Mouse (Mus musculus) heart, adult 18-20 months (tissue): ENCODE measurements at regions not wholly inside any gene's neighbourhood (a gene's known extent, or its start where the extent isn't known, plus 50 kb on each side); places are given as distances from the start of the nearest gene placed in this dataset.
"Not testable (repeated sequence)": the region's sequence is repeated elsewhere in the genome, so short reads cannot be mapped to it uniquely, and the experiment has no call there.

Source experiments
- DNase-seq, 2 experiments: peaks; one replicate each; pipeline ENCODE4 v3.0.0; 2021 to 2022; ENCODE audit warnings: mixed read lengths in 1 of 2

DNA sequence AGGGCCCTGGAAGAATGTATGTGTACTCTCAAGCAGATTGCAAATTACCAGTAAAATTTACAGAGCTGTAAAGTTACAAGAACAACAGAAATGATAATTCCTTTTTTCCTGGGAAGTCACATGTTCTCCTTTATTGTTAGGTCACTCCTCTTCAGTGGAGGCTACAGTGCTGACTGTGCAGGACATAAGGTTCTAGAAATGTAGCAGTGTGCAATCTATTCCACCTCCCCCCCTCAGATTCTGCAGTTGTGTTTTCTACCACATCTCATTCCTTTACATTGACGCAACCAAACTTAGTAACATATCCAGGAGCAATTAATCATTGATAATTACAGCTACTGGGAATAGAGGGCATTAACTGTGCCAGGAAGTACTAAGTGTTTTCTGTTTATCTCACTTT lies 385.3 kb upstream of the Tnc start:
- no peak for DNase-seq

DNA sequence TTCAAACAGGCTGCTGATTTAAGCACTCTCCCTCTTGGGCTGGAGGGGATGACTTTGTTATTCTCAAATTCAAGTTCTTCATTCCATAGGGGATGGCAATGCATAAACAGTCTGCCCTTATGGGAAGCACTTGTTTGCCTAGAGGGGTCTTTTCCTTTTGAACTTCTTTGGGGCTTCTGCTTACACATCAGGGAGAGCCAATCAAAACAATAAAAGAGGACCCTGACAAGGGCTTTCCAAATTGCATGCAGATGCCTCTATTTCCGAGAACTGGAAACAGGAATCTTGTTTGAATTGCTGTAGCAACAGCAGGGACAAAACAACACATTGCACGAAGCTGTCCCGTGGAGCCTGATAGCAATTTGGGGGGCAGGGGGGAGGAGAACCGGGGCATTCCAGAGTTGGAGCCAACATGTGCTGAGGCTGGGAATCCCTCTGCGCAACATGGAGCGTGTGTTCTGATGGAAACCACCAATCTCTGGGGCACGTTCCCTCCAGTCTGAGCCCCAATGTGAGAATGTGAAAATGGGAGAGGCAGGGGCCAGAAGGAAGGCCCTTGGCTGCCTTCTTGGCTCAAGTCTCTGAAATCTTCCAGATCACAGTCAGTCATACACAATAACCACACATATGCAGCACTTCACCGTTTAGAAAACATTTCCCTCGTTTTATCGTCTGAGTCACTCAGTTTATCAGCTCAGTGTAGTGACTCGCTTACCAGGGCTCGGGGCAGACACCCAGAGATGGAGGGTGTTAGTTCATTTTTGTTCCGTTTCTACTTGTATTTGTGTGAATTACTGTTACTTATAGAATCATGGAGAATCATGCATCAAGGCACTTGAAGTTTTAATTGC lies 391.2 kb upstream of the Tnc start:
- DNase-seq = peak; percentile 5 to 8

DNA sequence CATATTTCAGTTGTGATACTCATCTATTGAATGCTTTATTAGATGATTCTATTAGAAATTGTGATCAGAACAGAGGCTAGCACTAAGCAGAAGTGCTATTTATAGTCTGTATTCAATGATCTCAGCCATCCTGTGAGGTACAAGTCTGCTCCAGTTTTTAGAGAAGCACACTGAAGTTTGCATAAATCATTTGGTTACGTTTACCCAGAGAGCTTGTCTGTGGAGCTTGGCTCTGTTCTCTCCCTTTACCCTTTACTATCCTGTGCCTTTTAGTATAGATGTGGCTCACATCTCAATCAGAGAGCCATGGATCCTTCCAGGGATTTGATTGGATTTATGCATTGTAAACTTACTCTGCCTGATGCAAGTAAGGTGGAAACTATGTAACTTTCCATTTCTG lies 404.6 kb upstream of the Tnc start:
- no peak for DNase-seq

DNA sequence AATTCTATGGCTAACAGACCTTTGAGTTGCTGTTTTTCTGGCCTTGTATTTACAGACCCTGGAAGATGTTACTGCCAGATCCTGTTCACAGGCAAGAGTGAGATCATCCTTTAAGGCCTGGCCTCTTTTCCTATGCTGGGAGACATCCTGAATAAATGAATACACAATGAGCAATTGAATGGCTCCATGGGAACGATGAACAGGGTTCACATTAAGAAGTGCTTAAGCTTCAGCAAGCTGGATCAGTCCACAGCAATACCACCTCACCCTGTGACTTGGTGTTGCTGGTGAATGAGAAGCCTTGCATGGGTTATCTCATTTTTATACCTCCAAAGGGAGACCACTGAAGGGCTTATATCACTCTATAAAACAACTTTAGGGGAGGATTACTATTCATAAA lies 405.1 kb upstream of the Tnc start:
- no peak for DNase-seq

- no peak for DNase-seq
Measured at GRCm38 (mm10) chr4:64492260-64492962, 445.6 kb upstream of the Tnc start.

GRCm38 (mm10) chr4:64497759-64498158 lies 450.9 kb upstream of the Tnc start:
- not testable (repeated sequence) for DNase-seq

DNA sequence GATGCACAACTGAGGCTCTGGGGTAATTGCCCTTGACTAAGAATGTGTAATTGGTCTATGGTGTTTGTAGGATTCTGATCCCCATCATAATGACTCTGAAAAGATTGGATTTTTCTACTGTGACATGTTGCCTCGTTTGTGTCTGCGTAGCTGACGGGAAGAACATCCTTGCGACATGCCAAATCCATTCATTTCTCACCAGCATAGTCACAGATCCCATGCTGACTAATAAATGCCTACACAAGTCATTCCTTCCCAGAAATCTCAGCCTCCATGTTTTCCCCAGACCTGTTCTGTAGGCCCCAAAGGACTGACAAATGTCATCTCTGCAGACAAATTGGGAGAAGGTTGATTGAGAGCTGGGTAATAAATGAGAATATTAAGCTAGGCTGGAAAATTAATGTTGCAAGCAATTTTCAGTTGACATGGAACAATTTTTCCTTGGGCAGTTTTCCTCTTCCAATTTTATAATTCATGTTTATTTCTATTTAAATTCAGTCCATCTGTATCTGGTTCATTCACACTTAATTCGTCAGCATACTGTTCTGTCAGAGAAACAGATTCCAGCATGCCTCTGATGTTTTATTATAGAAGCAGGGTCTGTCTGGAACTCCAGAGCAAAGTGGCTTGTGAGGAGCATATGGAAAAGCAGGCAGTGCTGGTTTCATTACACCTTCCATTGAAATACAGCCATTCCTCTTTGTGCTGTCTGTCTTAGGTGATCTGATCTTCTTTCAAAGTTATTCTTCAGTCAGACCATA lies 454.0 kb upstream of the Tnc start:
- no peak for DNase-seq

DNA sequence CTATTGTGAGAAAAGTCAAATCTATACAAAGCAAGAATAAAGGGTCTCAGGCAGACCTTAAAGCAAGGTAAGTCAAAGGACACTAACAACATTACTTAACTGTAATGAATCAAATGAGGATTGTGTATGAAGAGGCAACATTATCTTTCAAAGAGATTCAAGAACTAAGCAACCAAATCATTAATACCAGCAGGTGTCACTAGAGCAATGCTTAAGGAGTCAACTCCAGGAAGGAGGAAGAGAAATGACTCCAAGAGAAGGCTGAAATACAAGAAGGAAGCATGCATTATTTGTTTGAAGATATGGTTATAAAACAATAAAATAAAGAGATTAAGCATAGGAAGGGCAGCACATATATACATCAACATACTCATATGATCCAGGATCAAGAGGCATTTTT lies 475.1 kb upstream of the Tnc start:
- peak in 1 of 2 experiments; percentile 13 for DNase-seq

DNA sequence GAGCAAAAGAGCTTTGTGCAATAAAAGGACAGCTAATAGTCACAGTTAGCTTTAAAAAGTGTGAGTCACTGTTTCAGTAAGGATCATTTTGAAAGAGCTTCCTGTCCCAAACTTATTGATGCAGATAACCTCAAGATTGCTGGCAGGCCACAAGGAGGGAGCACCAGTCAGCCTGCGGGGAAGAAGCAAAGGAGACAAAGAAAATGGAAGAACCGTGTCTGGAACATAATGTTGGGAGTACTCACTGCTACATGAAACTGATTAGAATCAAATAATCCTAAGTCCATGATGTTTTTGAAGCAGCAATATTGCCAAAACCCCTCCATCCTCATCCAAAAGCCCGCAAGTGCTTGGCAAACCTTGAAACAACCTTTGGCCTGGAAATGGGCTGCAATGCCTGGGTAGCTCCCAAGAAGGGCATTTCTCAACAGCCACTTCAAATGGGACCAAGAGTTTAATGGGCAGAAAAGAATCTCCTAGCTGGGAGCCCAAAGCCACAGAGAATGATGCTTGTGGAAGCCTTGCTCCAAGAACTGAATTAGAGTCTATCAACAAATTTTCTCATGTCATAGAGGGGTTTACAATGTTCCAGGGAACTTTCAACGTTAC lies 481.0 kb upstream of the Tnc start:
- no peak for DNase-seq

- peak in 1 of 2 experiments; percentile 40 for DNase-seq
Measured at GRCm38 (mm10) chr4:64530585-64530984, 483.8 kb upstream of the Tnc start.

GRCm38 (mm10) chr4:64533019-64533418 lies 486.2 kb upstream of the Tnc start:
- DNase-seq = peak in 1 of 2 experiments; percentile 10

GRCm38 (mm10) chr4:64535554-64536253 lies 488.9 kb upstream of the Tnc start:
- DNase-seq = no peak

- DNase-seq = no peak
Measured at GRCm38 (mm10) chr4:64538009-64538408, 491.2 kb upstream of the Tnc start.

DNA sequence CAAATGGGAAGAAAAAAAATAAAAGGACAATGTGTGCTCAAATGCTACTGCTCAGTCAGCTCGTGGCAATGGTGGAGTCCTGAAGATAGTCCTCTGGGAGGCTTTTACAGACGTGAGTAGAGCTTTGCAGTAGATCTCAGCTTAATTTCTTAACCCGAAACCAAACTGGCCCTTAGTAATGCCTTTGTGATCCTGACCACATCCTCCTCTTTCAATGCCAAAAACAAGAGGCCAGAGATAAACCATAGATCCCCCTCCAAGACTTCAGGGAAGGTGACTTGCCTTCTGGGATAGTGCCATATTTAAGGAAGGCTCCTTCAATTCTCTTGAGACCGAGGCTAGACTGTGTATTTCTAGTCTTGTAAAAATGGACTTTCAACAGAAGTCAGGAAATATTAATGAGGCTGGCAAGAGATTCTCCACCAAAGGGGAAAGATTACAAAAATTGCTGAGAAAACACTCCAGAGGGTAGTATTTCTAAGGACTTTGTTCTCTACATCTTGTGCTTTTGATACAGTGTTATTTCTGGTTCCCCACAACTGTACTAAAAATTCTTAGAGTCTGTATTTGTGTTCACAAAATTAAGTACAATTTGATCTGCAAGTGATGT lies 497.9 kb upstream of the Tnc start:
- peak; percentile 5 for DNase-seq

GRCm38 (mm10) chr4:64546386-64546785 lies 499.6 kb upstream of the Tnc start:
- no peak for DNase-seq

DNA sequence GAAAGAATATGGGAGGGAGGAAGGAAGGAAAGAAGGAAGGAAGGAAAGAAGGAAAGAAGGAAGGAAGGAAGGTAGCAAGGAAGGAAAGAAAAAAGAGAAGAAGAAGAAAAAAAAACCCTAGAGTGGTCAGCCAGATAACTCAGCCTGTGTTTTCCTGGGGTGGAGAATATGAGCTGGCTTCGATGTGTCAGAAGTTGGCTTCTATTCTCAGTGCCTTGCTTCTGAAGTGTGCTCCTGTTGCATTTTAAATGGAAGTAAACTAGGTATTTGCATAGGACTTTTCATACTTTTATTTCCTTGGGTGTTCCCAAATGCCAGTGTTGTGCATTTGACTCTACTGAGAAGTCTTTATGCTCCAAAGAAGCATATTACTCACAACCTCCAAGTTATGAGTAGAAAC lies 515.7 kb upstream of the Tnc start:
- DNase-seq = no peak

- DNase-seq = no peak
Measured at GRCm38 (mm10) chr4:64563996-64564395, 517.2 kb upstream of the Tnc start.

DNA sequence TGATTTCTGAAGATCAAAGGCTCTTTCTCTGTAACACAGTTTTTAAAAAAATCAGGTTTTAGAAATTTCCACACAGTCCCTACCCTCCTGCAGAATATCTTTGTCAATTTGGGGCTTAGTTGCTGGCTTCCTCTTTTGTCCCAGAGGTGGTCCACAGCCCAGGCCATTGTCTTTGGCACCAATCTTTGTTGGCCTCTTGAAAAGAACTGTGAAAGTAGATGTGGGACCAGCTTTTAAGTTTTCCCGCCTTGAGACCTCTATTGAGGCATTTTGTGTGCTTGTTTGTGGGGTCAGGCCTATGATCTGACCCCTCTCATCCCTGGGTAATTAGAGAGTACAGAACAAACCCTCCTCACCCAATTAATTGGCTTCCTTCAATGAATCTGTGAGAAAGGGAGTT lies 523.9 kb upstream of the Tnc start:
- DNase-seq = no peak

GRCm38 (mm10) chr4:64575901-64576300 lies 529.1 kb upstream of the Tnc start:
- DNase-seq = no peak

- DNase-seq = peak; percentile 64 to 86
Measured at GRCm38 (mm10) chr4:64595014-64595599, 528.9 kb upstream of the Pappa start.

- DNase-seq = no peak
Measured at GRCm38 (mm10) chr4:64598465-64598864, 525.5 kb upstream of the Pappa start.
